Mouse (Mus musculus): ENCODE measurements at regions not wholly inside any gene's neighbourhood (a gene's known extent, or its start where the extent isn't known, plus 50 kb on each side); places are given as distances from the start of the nearest gene placed in this dataset.

DNA sequence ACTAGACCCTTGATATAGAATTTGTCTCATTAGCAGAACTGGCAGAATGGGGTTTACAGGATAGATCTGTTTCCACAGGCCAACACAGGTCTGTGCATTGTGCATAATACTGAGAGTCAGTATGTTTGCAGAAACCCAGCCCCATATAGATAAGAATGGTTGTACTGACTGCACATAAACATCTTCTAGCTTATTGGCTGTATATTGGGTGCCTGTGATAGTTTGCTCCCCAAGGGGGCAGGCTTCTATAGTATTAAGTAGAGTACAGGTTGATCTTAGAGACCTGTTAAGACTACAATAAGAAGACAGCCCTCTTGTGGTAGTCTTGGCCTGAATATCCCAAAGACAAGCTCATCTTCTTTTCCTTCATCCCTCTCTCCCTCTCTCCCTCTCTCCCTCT, 90.1 kb upstream of the Tex13c2 start:
- H3K4me1 ChIP-seq (ENCODE audit: control insufficient read depth, insufficient read depth, low read length) = no peaks in the 10 kb centered on the region
- TF ChIP-seq CTCF (IDR thresholded peaks at IDR 0.05; ENCODE audit: control insufficient read depth, insufficient read depth, low read length) (no peak), POLR2A (IDR thresholded peaks at IDR 0.05; ENCODE audit: borderline replicate concordance, control insufficient read depth, low read depth, low read length) (no peak)
- no peak overlapping the region for H3K4me3 ChIP-seq (replicated peaks; ENCODE audit: control insufficient read depth, low read depth, low read length)
- H3K27ac ChIP-seq (ENCODE audit: control insufficient read depth, insufficient read depth, low read depth, low read length, poor library complexity) = no peak overlapping the region

DNA sequence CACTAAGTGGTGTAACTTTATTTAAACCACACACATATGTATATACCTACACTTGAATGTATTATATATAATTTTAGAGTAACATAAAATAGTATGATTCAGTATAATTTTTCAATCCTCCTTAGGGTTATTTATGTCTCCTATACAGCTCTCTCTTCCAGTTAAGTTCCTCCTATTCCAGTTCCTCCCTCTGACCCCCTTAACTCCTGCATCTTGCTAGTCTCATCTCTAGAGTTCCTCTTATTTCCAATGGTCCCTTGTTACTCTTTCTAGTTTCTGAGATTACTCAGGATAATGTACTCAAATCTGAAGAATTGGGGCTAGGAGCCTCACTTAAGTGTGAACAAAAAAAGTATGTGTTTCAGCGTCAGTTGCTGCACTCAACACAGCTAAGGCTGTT, 88.4 kb upstream of the Tex13c2 start:
- Histone ChIP-seq H3K4me3 (replicated peaks; ENCODE audit: control insufficient read depth, low read depth, low read length) (no peak overlapping the region), H3K27ac (ENCODE audit: control insufficient read depth, insufficient read depth, low read depth, low read length, poor library complexity) (no peak overlapping the region), H3K4me1 (ENCODE audit: control insufficient read depth, insufficient read depth, low read length) (no peaks in the 10 kb centered on the region)
- 51% methylated on average over 1 of the region's 1 CpGs for WGBS
- TF ChIP-seq POLR2A (IDR thresholded peaks at IDR 0.05; ENCODE audit: borderline replicate concordance, control insufficient read depth, low read depth, low read length) (no peak), CTCF (IDR thresholded peaks at IDR 0.05; ENCODE audit: control insufficient read depth, insufficient read depth, low read length) (no peak)

DNA sequence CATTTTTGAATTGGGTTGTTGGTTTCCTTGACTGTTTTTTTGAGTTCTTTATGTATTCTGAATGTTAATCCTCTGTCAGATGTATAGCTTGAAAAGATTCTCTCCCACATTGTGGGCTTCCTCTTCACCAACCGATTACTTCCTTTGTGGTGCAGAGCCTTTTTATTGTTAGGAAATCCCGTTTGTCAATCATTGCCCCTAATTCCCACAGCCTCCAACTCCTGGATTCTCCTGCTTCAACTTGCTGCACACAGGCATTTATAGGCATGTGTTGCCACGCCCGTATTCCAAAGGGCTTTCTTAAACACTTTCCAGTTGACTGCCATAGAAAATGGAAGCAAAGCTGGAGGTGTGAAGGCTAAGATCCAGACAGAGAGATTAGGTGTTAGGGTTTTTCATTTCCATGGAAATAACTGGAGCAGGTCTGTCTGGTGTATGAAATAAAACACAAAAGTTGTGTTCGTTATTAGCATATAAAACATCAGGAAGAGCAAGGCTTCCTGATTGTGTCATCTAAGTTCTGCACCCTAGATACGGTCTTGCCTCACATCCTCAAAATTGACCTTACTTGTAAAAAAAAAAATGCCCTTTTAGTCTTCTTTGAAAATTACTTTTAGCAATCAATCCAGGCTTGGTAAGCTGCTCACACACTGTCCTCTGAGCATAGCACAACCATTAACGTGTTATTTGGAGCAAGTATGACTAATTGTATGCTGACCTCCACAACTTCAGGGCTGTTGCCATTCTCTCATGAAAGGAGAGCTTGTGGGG, 87.7 kb upstream of the Tex13c2 start:
- WGBS = 27% methylated on average over 7 of the region's 7 CpGs
- no peaks in the 10 kb centered on the region for H3K4me1 ChIP-seq (ENCODE audit: control insufficient read depth, insufficient read depth, low read length)
- no peak overlapping the region for H3K27ac ChIP-seq (ENCODE audit: control insufficient read depth, insufficient read depth, low read depth, low read length, poor library complexity)
- TF ChIP-seq CTCF (IDR thresholded peaks at IDR 0.05; ENCODE audit: control insufficient read depth, insufficient read depth, low read length) = no peak
- TF ChIP-seq POLR2A (IDR thresholded peaks at IDR 0.05; ENCODE audit: borderline replicate concordance, control insufficient read depth, low read depth, low read length) = no peak
- no peak overlapping the region for H3K4me3 ChIP-seq (replicated peaks; ENCODE audit: control insufficient read depth, low read depth, low read length)

DNA sequence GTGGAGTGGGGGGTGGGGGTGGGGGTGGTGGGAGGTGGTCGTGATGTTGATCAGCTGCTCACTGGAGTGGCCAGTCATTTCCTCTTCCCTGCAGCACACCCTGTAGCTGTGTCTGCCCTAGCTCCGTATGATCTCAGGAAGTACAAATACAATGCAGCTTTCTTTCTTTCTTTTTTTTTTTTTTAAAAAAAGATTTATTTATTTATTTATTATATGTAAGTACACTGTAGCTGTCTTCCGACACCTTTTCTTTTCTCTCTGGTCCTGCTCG, 87.2 kb upstream of the Tex13c2 start:
- TF ChIP-seq CTCF (IDR thresholded peaks at IDR 0.05; ENCODE audit: control insufficient read depth, insufficient read depth, low read length) = no peak
- no peak for TF ChIP-seq POLR2A (IDR thresholded peaks at IDR 0.05; ENCODE audit: borderline replicate concordance, control insufficient read depth, low read depth, low read length)
- H3K4me3 ChIP-seq (replicated peaks; ENCODE audit: control insufficient read depth, low read depth, low read length) = no peak overlapping the region
- no peak overlapping the region for H3K27ac ChIP-seq (ENCODE audit: control insufficient read depth, insufficient read depth, low read depth, low read length, poor library complexity)
- H3K4me1 ChIP-seq (ENCODE audit: control insufficient read depth, insufficient read depth, low read length) = no peaks in the 10 kb centered on the region
- WGBS = 45% methylated on average over 4 of the region's 4 CpGs

DNA sequence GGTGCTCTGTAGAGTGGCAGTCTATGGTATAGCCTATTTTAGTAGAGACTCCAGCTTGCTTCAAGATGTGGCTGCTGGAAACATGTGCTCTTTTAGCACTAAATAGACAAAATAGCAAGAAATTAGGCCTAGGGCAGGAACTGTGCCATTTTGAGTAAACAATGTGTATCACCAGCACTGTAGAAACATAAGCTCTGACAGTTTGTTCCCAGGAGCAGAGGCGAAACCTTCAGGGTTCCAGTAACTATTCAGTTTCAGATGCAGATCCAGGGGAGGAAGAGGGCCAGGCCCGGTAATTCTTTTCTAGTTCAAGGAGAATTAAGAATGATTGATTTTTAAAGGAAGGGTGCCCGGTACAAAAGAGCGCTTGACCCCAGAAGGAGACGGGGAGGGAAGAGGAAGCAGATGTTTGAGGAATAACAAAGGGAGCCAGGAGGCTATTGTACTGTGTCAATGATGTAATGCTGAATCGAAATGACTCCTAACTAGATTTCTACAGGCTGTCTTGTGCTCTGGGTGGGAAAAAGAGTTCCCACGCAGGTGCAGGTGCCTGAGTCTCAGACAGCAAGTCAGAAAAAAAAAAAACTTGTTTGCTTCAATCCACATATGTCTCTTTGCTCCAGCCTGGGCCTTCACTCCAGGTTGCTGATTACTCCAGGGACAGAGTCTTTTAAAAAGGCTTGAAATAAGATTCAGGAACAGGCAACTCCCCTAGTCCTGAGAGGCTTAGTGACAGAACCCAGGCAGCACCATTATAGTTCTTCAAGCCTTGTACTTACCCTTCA, 57.4 kb upstream of the Tex13c2 start:
- Histone ChIP-seq H3K4me1 (ENCODE audit: control insufficient read depth, insufficient read depth, low read length) (no peaks in the 10 kb centered on the region), H3K4me3 (replicated peaks; ENCODE audit: control insufficient read depth, low read depth, low read length) (no peak overlapping the region), H3K27ac (ENCODE audit: control insufficient read depth, insufficient read depth, low read depth, low read length, poor library complexity) (no peak overlapping the region)
- no peak for TF ChIP-seq POLR2A (IDR thresholded peaks at IDR 0.05; ENCODE audit: borderline replicate concordance, control insufficient read depth, low read depth, low read length)
- no peak for TF ChIP-seq CTCF (IDR thresholded peaks at IDR 0.05; ENCODE audit: control insufficient read depth, insufficient read depth, low read length)
- 44% methylated on average over 7 of the region's 7 CpGs for WGBS

Data from bone marrow, adult 2 months (tissue).